ENCODE assay signal across 23 mouse cellular contexts in the genomic region with DNA sequence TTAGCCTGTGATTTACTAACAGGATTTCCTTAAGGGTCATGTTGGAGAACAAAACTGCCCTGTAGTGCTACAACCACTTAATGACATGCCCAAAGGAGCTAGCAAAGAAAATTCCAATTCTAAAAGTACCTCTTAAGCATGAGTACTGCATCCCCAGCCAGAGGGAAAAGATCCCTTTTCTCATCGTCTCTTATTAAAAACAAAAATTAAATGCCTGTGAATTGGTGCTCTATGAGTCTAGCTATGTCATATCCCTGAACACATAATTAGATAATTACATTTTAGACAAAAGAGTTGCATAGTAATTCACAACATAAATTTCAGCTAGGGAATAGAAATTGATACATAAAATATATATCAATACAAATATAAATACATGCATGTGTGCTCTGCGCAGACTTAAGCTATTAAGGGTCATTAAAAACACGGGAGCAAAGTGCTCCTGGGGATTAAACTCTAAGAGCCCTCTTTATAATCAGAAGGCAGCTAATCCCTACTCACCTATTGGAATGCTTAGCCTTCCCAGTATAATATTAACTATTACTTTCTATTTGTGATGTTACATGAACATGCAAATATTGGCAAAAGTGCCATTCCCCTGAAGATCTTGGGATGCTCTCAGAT.
DNase-seq lines count a peak whose midpoint lies in the region; ATAC-seq and TF ChIP-seq lines count a peak whose summit lies in the region.
"Had no signal": no experiment of that assay in that cellular context is flagged by ENCODE, and none has a peak within 500 bp of the region (broad histone marks: within the 10 kb centered on the region; RNA-seq: fewer than 3 reads in every experiment).

No protein-coding gene starts in this region.

- no peak overlapping the region for H3K4me2 ChIP-seq in hindbrain, postnatal 0 days (ENCODE audit: low read depth, low read length)
- H3K4me2 ChIP-seq in midbrain, postnatal 0 days (ENCODE audit: low read depth, low read length, poor library complexity, severe bottlenecking), result no peak overlapping the region
- H3K4me2 ChIP-seq in midbrain, embryonic 11.5 days, result no peak overlapping the region
- H3K4me2 ChIP-seq in neural tube, embryonic 15.5 days, result no peak overlapping the region
- H3K4me2 ChIP-seq: forebrain, embryonic 13.5 days; heart, embryonic 11.5 days; hindbrain, embryonic 13.5 days had no signal

- no peaks in the 10 kb centered on the region for H3K27me3 ChIP-seq in hindbrain, postnatal 0 days (ENCODE audit: insufficient read depth, low read length)
- no peaks in the 10 kb centered on the region for H3K27me3 ChIP-seq in hindbrain, embryonic 10.5 days (ENCODE audit: insufficient read depth, poor library complexity, severe bottlenecking)
- H3K27me3 ChIP-seq in midbrain, postnatal 0 days (ENCODE audit: insufficient read depth, low read length), result no peaks in the 10 kb centered on the region
- H3K27me3 ChIP-seq in midbrain, embryonic 11.5 days (ENCODE audit: control insufficient read depth, insufficient read depth, low read length), result no peaks in the 10 kb centered on the region
- no peaks in the 10 kb centered on the region for H3K27me3 ChIP-seq in neural tube, embryonic 15.5 days (replicated peaks)
- H3K27me3 ChIP-seq: forebrain, embryonic 13.5 days; hindbrain, embryonic 13.5 days had no signal

- no peak overlapping the region for H3K4me3 ChIP-seq in hindbrain, postnatal 0 days (ENCODE audit: low read length)
- H3K4me3 ChIP-seq in hindbrain, embryonic 10.5 days, result no peak overlapping the region
- H3K4me3 ChIP-seq in midbrain, postnatal 0 days (ENCODE audit: low read depth, low read length), result no peak overlapping the region
- H3K4me3 ChIP-seq in midbrain, embryonic 11.5 days (ENCODE audit: low read depth, low read length), result no peak overlapping the region
- no peak overlapping the region for H3K4me3 ChIP-seq in neural tube, embryonic 15.5 days (replicated peaks)
- H3K4me3 ChIP-seq: forebrain, embryonic 10.5 days; forebrain, embryonic 13.5 days; hindbrain, embryonic 13.5 days had no signal

- DNase-seq in hindbrain, postnatal 0 days (ENCODE audit: low spot score), result peak; percentile 10
- no peak for DNase-seq in hindbrain, embryonic 10.5 days (ENCODE audit: low spot score)
- peak; percentile 1 for DNase-seq in midbrain, postnatal 0 days (ENCODE audit: low spot score)
- DNase-seq in midbrain, embryonic 11.5 days (ENCODE audit: low spot score, missing footprints), result no peak
- peak; percentile 10 for DNase-seq in hindlimb bud, embryonic 11.5 days (ENCODE audit: extremely low spot score, low read depth, low spot score)
- no peak for DNase-seq in heart, adult 18-20 months
- DNase-seq: adrenal gland, adult 2 months; adrenal gland, postnatal 14 days; cerebellum, adult 11-12 months; cerebellum, adult 8-10 months; cerebellum, postnatal 14 days; gastrocnemius, postnatal 10 days; gastrocnemius, postnatal 36 days; heart, postnatal 36 days had no signal

- WGBS in hindbrain, postnatal 0 days, result 71% methylated on average over 3 of the region's 3 CpGs
- WGBS in hindbrain, embryonic 10.5 days, result 84% methylated on average over 3 of the region's 3 CpGs
- 57% methylated on average over 3 of the region's 3 CpGs for WGBS in midbrain, postnatal 0 days
- 66% methylated on average over 3 of the region's 3 CpGs for WGBS in midbrain, embryonic 11.5 days
- WGBS in neural tube, embryonic 15.5 days, result 30% methylated on average over 3 of the region's 3 CpGs

- no peak for ATAC-seq in hindbrain, postnatal 0 days
- no peak for ATAC-seq in midbrain, postnatal 0 days (ENCODE audit: low FRiP score)
- ATAC-seq in midbrain, embryonic 11.5 days (ENCODE audit: low FRiP score), result no peak
- peak; percentile 72 for ATAC-seq in neural tube, embryonic 15.5 days (ENCODE audit: low FRiP score)
- ATAC-seq: CD4-positive, CD25-positive, alpha-beta regulatory T cell, adult 4 months; forebrain, embryonic 13.5 days; forebrain, embryonic 16.5 days; inflammation-experienced regulatory T-cells, adult 6 months; intestine, embryonic 16.5 days had no signal

- no peak overlapping the region for H3K27ac ChIP-seq in hindbrain, postnatal 0 days
- no peak overlapping the region for H3K27ac ChIP-seq in hindbrain, embryonic 10.5 days
- H3K27ac ChIP-seq in midbrain, postnatal 0 days (ENCODE audit: low read depth, low read length), result no peak overlapping the region
- no peak overlapping the region for H3K27ac ChIP-seq in midbrain, embryonic 11.5 days (ENCODE audit: low read depth, low read length)
- no peak overlapping the region for H3K27ac ChIP-seq in neural tube, embryonic 15.5 days (replicated peaks)
- H3K27ac ChIP-seq: forebrain, embryonic 10.5 days; forebrain, embryonic 13.5 days; hindbrain, embryonic 13.5 days had no signal

- H3K36me3 ChIP-seq in hindbrain, postnatal 0 days (ENCODE audit: insufficient read depth, low read length), result no peaks in the 10 kb centered on the region
- no peaks in the 10 kb centered on the region for H3K36me3 ChIP-seq in hindbrain, embryonic 10.5 days
- no peaks in the 10 kb centered on the region for H3K36me3 ChIP-seq in midbrain, postnatal 0 days (ENCODE audit: insufficient read depth, low read length)
- H3K36me3 ChIP-seq in midbrain, embryonic 11.5 days (ENCODE audit: control insufficient read depth, insufficient read depth, low read length), result no peaks in the 10 kb centered on the region
- no peaks in the 10 kb centered on the region for H3K36me3 ChIP-seq in neural tube, embryonic 15.5 days
- H3K36me3 ChIP-seq: forebrain, embryonic 10.5 days; hindbrain, embryonic 13.5 days had no signal

- no peaks in the 10 kb centered on the region for H3K4me1 ChIP-seq in hindbrain, postnatal 0 days (ENCODE audit: insufficient read depth, low read length)
- no peaks in the 10 kb centered on the region for H3K4me1 ChIP-seq in hindbrain, embryonic 10.5 days (replicated peaks)
- H3K4me1 ChIP-seq in midbrain, postnatal 0 days (ENCODE audit: insufficient read depth, low read length), result no peaks in the 10 kb centered on the region
- no peaks in the 10 kb centered on the region for H3K4me1 ChIP-seq in midbrain, embryonic 11.5 days (ENCODE audit: control insufficient read depth, insufficient read depth, low read length)
- H3K4me1 ChIP-seq in neural tube, embryonic 15.5 days, result no peaks in the 10 kb centered on the region
- H3K4me1 ChIP-seq: forebrain, embryonic 10.5 days; forebrain, embryonic 13.5 days; hindbrain, embryonic 13.5 days had no signal

- no peak overlapping the region for H3K9ac ChIP-seq in hindbrain, postnatal 0 days (replicated peaks; ENCODE audit: low read length)
- H3K9ac ChIP-seq in midbrain, postnatal 0 days (replicated peaks; ENCODE audit: low read length, poor library complexity, severe bottlenecking), result no peak overlapping the region
- H3K9ac ChIP-seq in midbrain, embryonic 11.5 days (ENCODE audit: low read length), result no peak overlapping the region
- H3K9ac ChIP-seq in neural tube, embryonic 15.5 days (replicated peaks), result no peak overlapping the region
- H3K9ac ChIP-seq: forebrain, embryonic 13.5 days; hindbrain, embryonic 13.5 days had no signal

- TF ChIP-seq CTCF in hindbrain, postnatal 0 days (IDR thresholded peaks at IDR 0.05; ENCODE audit: low read depth), result no peak
- no peak for TF ChIP-seq CTCF in midbrain, postnatal 0 days (IDR thresholded peaks at IDR 0.05)

- no peaks in the 10 kb centered on the region for H3K9me3 ChIP-seq in hindbrain, postnatal 0 days (ENCODE audit: low read length)
- no peaks in the 10 kb centered on the region for H3K9me3 ChIP-seq in hindbrain, embryonic 10.5 days
- H3K9me3 ChIP-seq in midbrain, postnatal 0 days (ENCODE audit: low read length), result no peaks in the 10 kb centered on the region
- H3K9me3 ChIP-seq in midbrain, embryonic 11.5 days (ENCODE audit: control insufficient read depth, low read length), result no peaks in the 10 kb centered on the region
- H3K9me3 ChIP-seq in neural tube, embryonic 15.5 days (replicated peaks), result no peaks in the 10 kb centered on the region
- H3K9me3 ChIP-seq: forebrain, embryonic 10.5 days; forebrain, embryonic 13.5 days; hindbrain, embryonic 13.5 days had no signal

Comparison
In these comparisons a context has a peak if more than half of its experiments do, and no peak if none do; other contexts are left out.
1. DNase-seq: peak in hindbrain, postnatal 0 days (single experiment), midbrain, postnatal 0 days (single experiment) and hindlimb bud, embryonic 11.5 days (single experiment); none in hindbrain, embryonic 10.5 days (single experiment), midbrain, embryonic 11.5 days (single experiment) and heart, adult 18-20 months (0 of 2).